Mouse (Mus musculus) ovary, postnatal 36 days (tissue): ENCODE results near the gene Tmprss5.

ENCODE experiments used
- DNase-seq: peaks from one replicate; pipeline ENCODE4 v3.0.0; 2022; ENCODE audit warnings: low spot score, mixed read lengths

The Tmprss5 gene

GRCm38 (mm10) chr9:49081107-49081506, at the start of gene Tmprss5:
Gene Tmprss5, plus strand, starts transcription at chr9:49081260.
- DNase-seq: no peak

- DNase-seq: no peak
Observed at GRCm38 (mm10) chr9:49034764-49035163, 46.3 kb upstream of the Tmprss5 start.

GRCm38 (mm10) chr9:49050901-49051300, 30.2 kb upstream of the Tmprss5 start:
- peak; percentile 42 for DNase-seq

GRCm38 (mm10) chr9:49051349-49051748, 29.7 kb upstream of the Tmprss5 start:
- peak; percentile 54 for DNase-seq

GRCm38 (mm10) chr9:49054028-49054427, 27.0 kb upstream of the Tmprss5 start:
- DNase-seq: no peak

GRCm38 (mm10) chr9:49055333-49056205, 25.5 kb upstream of the Tmprss5 start, which contains the start of gene Zw10:
Gene Zw10, plus strand, starts transcription at chr9:49055613.
- DNase-seq: peak; percentile 93

- DNase-seq: no peak
Observed at GRCm38 (mm10) chr9:49076847-49077246, 4.2 kb upstream of the Tmprss5 start.

- DNase-seq: peak; percentile 66
Observed at GRCm38 (mm10) chr9:49081561-49081960, 501 bp downstream of the Tmprss5 start.

GRCm38 (mm10) chr9:49087317-49087716, 6.3 kb downstream of the Tmprss5 start:
- no peak for DNase-seq

GRCm38 (mm10) chr9:49098871-49099270, 17.8 kb downstream of the Tmprss5 start:
- no peak for DNase-seq

- DNase-seq: no peak
Observed at GRCm38 (mm10) chr9:49102328-49102727, 21.3 kb downstream of the Tmprss5 start.

GRCm38 (mm10) chr9:49109101-49109500, 28.0 kb downstream of the Tmprss5 start:
- no peak for DNase-seq

GRCm38 (mm10) chr9:49110476-49111220, 29.6 kb downstream of the Tmprss5 start:
- no peak for DNase-seq

GRCm38 (mm10) chr9:49111296-49111695, 30.2 kb downstream of the Tmprss5 start:
- no peak for DNase-seq

GRCm38 (mm10) chr9:49118271-49118825, 37.3 kb downstream of the Tmprss5 start:
- DNase-seq: no peak

- no peak for DNase-seq
Observed at GRCm38 (mm10) chr9:49119759-49120158, 38.7 kb downstream of the Tmprss5 start.

- no peak for DNase-seq
Observed at GRCm38 (mm10) chr9:49125706-49126105, 44.6 kb downstream of the Tmprss5 start.

- no peak for DNase-seq
Observed at GRCm38 (mm10) chr9:49130514-49131010, 49.5 kb downstream of the Tmprss5 start.

GRCm38 (mm10) chr9:49143841-49144240, 62.8 kb downstream of the Tmprss5 start:
- no peak for DNase-seq

- no peak for DNase-seq
Observed at GRCm38 (mm10) chr9:49145776-49146175, 64.7 kb downstream of the Tmprss5 start.

GRCm38 (mm10) chr9:49147031-49147430, 66.0 kb downstream of the Tmprss5 start:
- no peak for DNase-seq
